Mouse (Mus musculus) embryonic fibroblast, embryonic 13.5 days (primary cell): ENCODE measurements around the gene Ogfrl1.

Source experiments
- CTCF ChIP-seq: IDR thresholded peaks from 2 replicates; pipeline ENCODE4 v1.5.1; 2011; ENCODE audit warnings: mild to moderate bottlenecking, control low read depth, low read length, moderate library complexity, borderline replicate concordance; ENCODE audit not compliant: insufficient read depth
- POLR2A ChIP-seq: IDR thresholded peaks from 2 replicates; pipeline ENCODE4 v1.6.1; 2011; ENCODE audit warnings: low read depth, mild to moderate bottlenecking, control low read depth, low read length, moderate library complexity

DNA sequence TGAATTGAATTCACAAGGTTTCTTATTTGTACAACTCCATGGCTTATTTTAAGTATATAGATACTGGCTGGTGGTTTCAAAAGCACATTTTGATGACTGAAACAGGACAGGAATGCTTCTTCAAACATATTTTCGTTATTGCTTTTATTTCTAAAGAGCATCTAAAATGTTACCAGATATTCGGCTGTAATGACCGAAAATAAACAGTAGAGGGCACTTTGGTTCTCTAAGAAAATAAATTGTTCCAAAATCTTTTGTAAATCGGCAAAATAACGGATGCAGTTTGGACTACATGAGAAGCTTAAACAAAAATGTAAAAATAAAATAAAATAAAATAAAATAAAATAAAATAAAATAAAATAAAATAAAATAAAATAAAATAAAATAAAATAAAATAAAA, 73.3 kb downstream of the Ogfrl1 start:
- TF ChIP-seq CTCF, result no peak
- TF ChIP-seq POLR2A, result no peak
